Mouse (Mus musculus) fibroblast of lung, adult 2 months (primary cell): ENCODE results near the gene Rab39b.

ENCODE experiments used
- DNase-seq: peaks from one replicate; pipeline ENCODE4 v3.0.0-alpha.2; 2011; ENCODE audit warnings: low read depth

Gene Rab39b

GRCm38 (mm10) chrX:75577582-75578324, at the start of gene Rab39b:
Rab39b (minus strand) TSS chrX:75578231.
- peak; percentile 24 for DNase-seq

- no peak for DNase-seq
These were observed 508 bp upstream of the Rab39b start for GRCm38 (mm10) chrX:75578539-75578938.
